Mouse (Mus musculus) liver, embryonic 16.5 days (tissue): ENCODE measurements around the gene Gucd1. TPM values are rescaled to one million over a fixed set of nuclear protein-coding genes. Genes with fewer than 3 reads are reported as not detected.
A peak's percentile ranks its signal among the peaks of the same experiment; 100 is the strongest.
"Not testable (repeated sequence)": the region's sequence is repeated elsewhere in the genome, so short reads cannot be mapped to it uniquely, and the experiment has no call there.

Experiments used
- ATAC-seq: fragments of 200-750 bp; cut with Nextera tagmentation; 2 replicates; pipeline ENCODE4 v1.8.0; 2017; ENCODE audit warnings: low read depth, mild to moderate bottlenecking, moderate number of reproducible peaks, moderate library complexity
- H3K27ac ChIP-seq: fragments of 300-500 bp; sonication (generic); 2 replicates; pipeline ENCODE4 v1.5.1; 2014; ENCODE audit warnings: mild to moderate bottlenecking, low read length
- H3K27me3 ChIP-seq: fragments of 300-500 bp; sonication (generic); 2 replicates; pipeline ENCODE4 v1.6.1; 2014; ENCODE audit warnings: low read depth, low read length, mixed read lengths; ENCODE audit not compliant: control insufficient read depth, insufficient read depth
- H3K36me3 ChIP-seq: fragments of 300-500 bp; sonication (generic); 2 replicates; pipeline ENCODE4 v1.6.1; 2014; ENCODE audit warnings: mild to moderate bottlenecking; ENCODE audit not compliant: control insufficient read depth, insufficient read depth
- H3K4me1 ChIP-seq: fragments of 300-500 bp; sonication (generic); 2 replicates; pipeline ENCODE4 v1.6.1; 2014; ENCODE audit warnings: low read depth, low read length, mixed read lengths; ENCODE audit not compliant: control insufficient read depth
- H3K4me2 ChIP-seq: fragments of 300-500 bp; sonication (generic); 2 replicates; pipeline ENCODE4 v1.6.1; 2014; ENCODE audit warnings: low read depth, low read length, mixed read lengths
- H3K4me3 ChIP-seq: fragments of 300-500 bp; sonication (generic); 2 replicates; pipeline ENCODE4 v1.5.1; 2014; ENCODE audit warnings: low read depth, mild to moderate bottlenecking, low read length
- H3K9ac ChIP-seq: fragments of 300-500 bp; sonication (generic); 2 replicates; pipeline ENCODE4 v1.6.1; 2014; ENCODE audit warnings: low read depth, low read length
- H3K9me3 ChIP-seq: fragments of 300-500 bp; sonication (generic); replicated peaks from 2 replicates; pipeline ENCODE4 v1.6.1; 2016; ENCODE audit warnings: low read length; ENCODE audit not compliant: control insufficient read depth
- WGBS: fragments of 180-500 bp; shearing (Covaris S2); extraction: QIAGEN DNeasy Blood & Tissue Kit; methylation state at CpG from one replicate; pipeline ENCODE4 v1.1.7; 2014; ENCODE audit not compliant: insufficient replicate concordance; 5-methylcytosine and 5-hydroxymethylcytosine counted together
- polyA plus RNA-seq: library from polyadenylated mRNA; unstranded; fragments of >200 nt; fragmentation: Nextera tagmentation; extraction: Ambion mirVana; gene quantifications from 2 replicates; pipeline ENCODE4 v1.2.1, GENCODE M21; 2015

Gene Gucd1
- polyA plus RNA-seq, 1 experiment from 2014 or later = 69.3 TPM

- H3K27ac ChIP-seq = peak overlapping the region; percentile 98
- 12% methylated on average over 7 of the region's 7 CpGs for WGBS
- ATAC-seq = peak; percentile 4; the same call in 1 of the 2 replicates
- H3K9ac ChIP-seq = peak overlapping the region; percentile 98
- H3K36me3 ChIP-seq = peaks cover 31% of the 10 kb centered on the region
- peaks cover 34% of the 10 kb centered on the region for H3K4me1 ChIP-seq
- H3K4me2 ChIP-seq = peak overlapping the region; percentile 82
- H3K9me3 ChIP-seq = no peaks in the 10 kb centered on the region
- H3K4me3 ChIP-seq = peak overlapping the region; percentile 94
- H3K27me3 ChIP-seq = no peaks in the 10 kb centered on the region
Measured at GRCm38 (mm10) chr10:75514361-75514760, 3.4 kb downstream of the Gucd1 start.

GRCm38 (mm10) chr10:75513306-75514067 is 4.3 kb downstream of the Gucd1 start:
- peaks cover 26% of the 10 kb centered on the region for H3K4me1 ChIP-seq
- H3K36me3 ChIP-seq = peaks cover 40% of the 10 kb centered on the region
- H3K9ac ChIP-seq = peak overlapping the region; percentile 98
- 66% methylated on average over 8 of the region's 8 CpGs for WGBS
- H3K27ac ChIP-seq = peak overlapping the region; percentile 98
- ATAC-seq = no peak
- H3K27me3 ChIP-seq = no peaks in the 10 kb centered on the region
- peak overlapping the region; percentile 82 for H3K4me2 ChIP-seq
- H3K4me3 ChIP-seq = peak overlapping the region; percentile 94
- no peaks in the 10 kb centered on the region for H3K9me3 ChIP-seq

- Histone ChIP-seq H3K4me2 (no peak overlapping the region), H3K27ac (no peak overlapping the region), H3K4me3 (no peak overlapping the region), H3K9ac (no peak overlapping the region), H3K4me1 (peaks cover 23% of the 10 kb centered on the region), H3K36me3 (peaks cover 47% of the 10 kb centered on the region), H3K9me3 (no peaks in the 10 kb centered on the region), H3K27me3 (no peaks in the 10 kb centered on the region)
- WGBS = 85% methylated on average over 7 of the region's 7 CpGs
- no peak for ATAC-seq
Measured at GRCm38 (mm10) chr10:75512796-75513195, 5.0 kb downstream of the Gucd1 start.

- H3K36me3 ChIP-seq = peaks cover 56% of the 10 kb centered on the region
- ATAC-seq = no peak
- no peak overlapping the region for H3K4me3 ChIP-seq
Measured at GRCm38 (mm10) chr10:75511897-75512296, 5.9 kb downstream of the Gucd1 start.

GRCm38 (mm10) chr10:75511060-75511459 is 6.7 kb downstream of the Gucd1 start:
- no peak overlapping the region for H3K4me2 ChIP-seq
- H3K27ac ChIP-seq = no peak overlapping the region
- no peak for ATAC-seq
- peaks cover 61% of the 10 kb centered on the region for H3K36me3 ChIP-seq
- WGBS = 88% methylated on average over 9 of the region's 9 CpGs
- no peak overlapping the region for H3K4me3 ChIP-seq
- H3K9ac ChIP-seq = no peak overlapping the region
- peaks cover 23% of the 10 kb centered on the region for H3K4me1 ChIP-seq
- no peaks in the 10 kb centered on the region for H3K9me3 ChIP-seq
- H3K27me3 ChIP-seq = no peaks in the 10 kb centered on the region

More at GRCm38 (mm10) chr10:75511897-75512296, 5.9 kb downstream of the Gucd1 start:
- Histone ChIP-seq H3K4me2 (no peak overlapping the region), H3K9me3 (no peaks in the 10 kb centered on the region), H3K4me1 (peaks cover 23% of the 10 kb centered on the region), H3K27ac (no peak overlapping the region), H3K9ac (no peak overlapping the region), H3K27me3 (no peaks in the 10 kb centered on the region)
- 94% methylated on average over 7 of the region's 7 CpGs for WGBS

- no peak overlapping the region for H3K27ac ChIP-seq
- ATAC-seq = no peak
- 93% methylated on average over 7 of the region's 7 CpGs for WGBS
- no peak overlapping the region for H3K4me3 ChIP-seq
- H3K4me1 ChIP-seq = peaks cover 21% of the 10 kb centered on the region
- no peaks in the 10 kb centered on the region for H3K27me3 ChIP-seq
- H3K4me2 ChIP-seq = no peak overlapping the region
- peaks cover 61% of the 10 kb centered on the region for H3K36me3 ChIP-seq
- no peak overlapping the region for H3K9ac ChIP-seq
- no peaks in the 10 kb centered on the region for H3K9me3 ChIP-seq
Measured at GRCm38 (mm10) chr10:75510446-75510845, 7.3 kb downstream of the Gucd1 start.

- not testable (repeated sequence) for H3K4me1 ChIP-seq, H3K9ac ChIP-seq, H3K4me3 ChIP-seq, ATAC-seq, H3K27me3 ChIP-seq, H3K9me3 ChIP-seq, H3K4me2 ChIP-seq
- 75% methylated on average over 3 of the region's 3 CpGs for WGBS
- Histone ChIP-seq H3K27ac (peak overlapping the region; percentile 77; the same call in 1 of the 2 replicates), H3K36me3 (peaks cover 48% of the 10 kb centered on the region)
Measured at GRCm38 (mm10) chr10:75505928-75506327, 11.8 kb downstream of the Gucd1 start.

- peaks cover 2% of the 10 kb centered on the region; the same call in 1 of the 2 replicates for H3K9me3 ChIP-seq
- 54% methylated on average over 3 of the region's 3 CpGs for WGBS
- peaks cover 40% of the 10 kb centered on the region for H3K36me3 ChIP-seq
- H3K4me3 ChIP-seq = no peak overlapping the region
- H3K4me2 ChIP-seq = no peak overlapping the region
- H3K27me3 ChIP-seq = no peaks in the 10 kb centered on the region
- peaks cover 15% of the 10 kb centered on the region for H3K4me1 ChIP-seq
- 0 out of 2 replicates have a peak, but pooled peaks have one; percentile 14 for ATAC-seq
- H3K27ac ChIP-seq = peak overlapping the region; percentile 77
- H3K9ac ChIP-seq = no peak overlapping the region
Measured at GRCm38 (mm10) chr10:75505130-75505495, 12.7 kb downstream of the Gucd1 start.
